Mouse (Mus musculus): Measurements from ENCODE around the gene Fras1. TPM values are rescaled to one million over a fixed set of nuclear protein-coding genes. Genes with fewer than 3 reads are reported as not detected.
A peak's percentile ranks its signal among the peaks of the same experiment; 100 is the strongest.

The Fras1 gene
- polyA plus RNA-seq, 1 experiment from 2014 or later = 3.4 TPM

DNA sequence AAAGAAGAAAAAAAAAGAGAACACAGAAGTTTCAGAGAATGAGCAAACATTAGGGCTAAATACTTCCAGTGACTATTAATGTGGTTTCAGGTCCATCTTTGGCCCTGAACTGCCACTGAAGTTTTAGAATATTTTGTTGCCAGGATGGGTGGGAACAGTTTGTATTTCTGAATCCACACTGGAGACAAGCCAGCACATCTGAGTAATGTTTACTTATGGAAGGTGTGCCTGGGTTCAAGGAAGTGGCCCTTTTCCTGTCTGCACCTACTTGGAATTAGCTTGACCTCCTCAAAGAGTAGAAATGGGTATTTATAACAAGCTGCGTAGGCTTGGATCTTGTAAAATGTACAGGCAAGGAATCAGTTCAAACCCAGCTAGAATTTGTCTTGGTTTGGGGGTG, 422.0 kb downstream of the Fras1 start:
- Histone ChIP-seq H3K9ac (ENCODE audit: low read length) (no peak overlapping the region), H3K4me1 (replicated peaks; ENCODE audit: control insufficient read depth, insufficient read depth) (0 out of 2 replicates have a peak, but pooled peaks cover 4% of the 10 kb centered on the region), H3K27ac (replicated peaks) (no peak overlapping the region), H3K4me3 (ENCODE audit: low read depth, low read length) (no peak overlapping the region), H3K4me2 (replicated peaks; ENCODE audit: low read depth) (no peak overlapping the region), H3K36me3 (ENCODE audit: control insufficient read depth, insufficient read depth, low read length) (no peaks in the 10 kb centered on the region), H3K9me3 (ENCODE audit: control insufficient read depth, low read length) (no peaks in the 10 kb centered on the region), H3K27me3 (ENCODE audit: control insufficient read depth, insufficient read depth, low read length) (no peaks in the 10 kb centered on the region)
- TF ChIP-seq CTCF (IDR thresholded peaks at IDR 0.05; ENCODE audit: low read depth) = no peak
- no peak for TF ChIP-seq EP300 (optimal IDR thresholded peaks at IDR 0.05)
- DNase-seq (ENCODE audit: low spot score) (no peak), ATAC-seq (ENCODE audit: low FRiP score, low TSS enrichment) (no peak)
- 60% methylated on average over 1 of the region's 1 CpGs for WGBS

DNA sequence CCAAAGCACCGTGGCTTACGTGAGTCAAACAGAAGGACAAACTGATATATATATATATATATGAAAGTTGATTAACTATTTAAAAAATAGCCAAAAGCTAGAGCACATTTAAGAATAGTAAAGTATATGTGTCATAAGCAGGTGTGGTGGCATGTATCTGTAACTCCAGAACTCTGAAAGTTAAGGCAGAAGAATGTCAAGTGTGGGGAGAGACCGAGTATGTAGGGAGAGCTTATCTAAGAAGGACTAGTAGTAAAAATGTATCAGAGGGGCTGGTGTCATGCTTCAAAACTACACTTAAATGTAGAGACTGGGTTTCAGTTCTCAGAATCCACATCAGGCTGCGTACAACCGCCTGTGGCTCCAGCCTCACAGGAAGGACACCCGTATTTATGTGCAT, 423.7 kb downstream of the Fras1 start:
- no peak overlapping the region for H3K27ac ChIP-seq (replicated peaks)
- no peak overlapping the region for H3K4me2 ChIP-seq (replicated peaks; ENCODE audit: low read depth)
- TF ChIP-seq EP300 (optimal IDR thresholded peaks at IDR 0.05) (no peak), CTCF (IDR thresholded peaks at IDR 0.05; ENCODE audit: low read depth) (no peak)
- no peak overlapping the region for H3K4me3 ChIP-seq (ENCODE audit: low read depth, low read length)
- DNase-seq (ENCODE audit: low spot score) = no peak
- H3K9ac ChIP-seq (ENCODE audit: low read length) = no peak overlapping the region
- H3K36me3 ChIP-seq (ENCODE audit: control insufficient read depth, insufficient read depth, low read length) = no peaks in the 10 kb centered on the region
- H3K9me3 ChIP-seq (ENCODE audit: control insufficient read depth, low read length) = no peaks in the 10 kb centered on the region
- H3K4me1 ChIP-seq (replicated peaks; ENCODE audit: control insufficient read depth, insufficient read depth) = peaks cover 7% of the 10 kb centered on the region; the same call in 1 of the 2 replicates
- no peak for ATAC-seq (ENCODE audit: low FRiP score, low TSS enrichment)
- H3K27me3 ChIP-seq (ENCODE audit: control insufficient read depth, insufficient read depth, low read length) = no peaks in the 10 kb centered on the region
- 87% methylated on average over 6 of the region's 6 CpGs for WGBS

DNA sequence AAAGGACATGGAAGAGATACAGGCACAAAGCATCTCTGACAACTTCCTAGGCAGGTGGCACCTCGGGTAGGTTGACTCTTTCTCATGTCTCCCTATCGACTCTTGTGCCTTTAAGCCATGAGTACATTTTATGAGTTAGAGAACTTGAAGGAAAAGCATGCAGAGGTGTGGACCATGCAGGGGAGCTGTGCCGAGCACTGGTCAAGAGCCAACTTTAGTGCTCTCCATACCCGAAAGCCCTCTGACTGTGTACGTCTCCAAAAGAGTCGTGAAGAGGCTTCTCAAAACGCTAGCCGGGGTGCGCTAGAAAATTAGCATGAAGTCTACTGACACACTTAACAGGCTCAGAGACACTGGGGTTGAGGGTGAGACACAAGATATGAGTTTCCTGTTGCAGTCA, 425.4 kb downstream of the Fras1 start:
- ATAC-seq (ENCODE audit: low FRiP score, low TSS enrichment) (no peak), DNase-seq (ENCODE audit: low spot score) (no peak)
- Histone ChIP-seq H3K4me3 (ENCODE audit: low read depth, low read length) (no peak overlapping the region), H3K9me3 (ENCODE audit: control insufficient read depth, low read length) (no peaks in the 10 kb centered on the region), H3K36me3 (ENCODE audit: control insufficient read depth, insufficient read depth, low read length) (no peaks in the 10 kb centered on the region), H3K27me3 (ENCODE audit: control insufficient read depth, insufficient read depth, low read length) (no peaks in the 10 kb centered on the region), H3K4me1 (replicated peaks; ENCODE audit: control insufficient read depth, insufficient read depth) (peaks cover 7% of the 10 kb centered on the region; the same call in 1 of the 2 replicates), H3K9ac (ENCODE audit: low read length) (no peak overlapping the region), H3K27ac (replicated peaks) (no peak overlapping the region), H3K4me2 (replicated peaks; ENCODE audit: low read depth) (no peak overlapping the region)
- WGBS = 94% methylated on average over 9 of the region's 9 CpGs
- no peak for TF ChIP-seq CTCF (IDR thresholded peaks at IDR 0.05; ENCODE audit: low read depth)
- TF ChIP-seq EP300 (optimal IDR thresholded peaks at IDR 0.05) = no peak

DNA sequence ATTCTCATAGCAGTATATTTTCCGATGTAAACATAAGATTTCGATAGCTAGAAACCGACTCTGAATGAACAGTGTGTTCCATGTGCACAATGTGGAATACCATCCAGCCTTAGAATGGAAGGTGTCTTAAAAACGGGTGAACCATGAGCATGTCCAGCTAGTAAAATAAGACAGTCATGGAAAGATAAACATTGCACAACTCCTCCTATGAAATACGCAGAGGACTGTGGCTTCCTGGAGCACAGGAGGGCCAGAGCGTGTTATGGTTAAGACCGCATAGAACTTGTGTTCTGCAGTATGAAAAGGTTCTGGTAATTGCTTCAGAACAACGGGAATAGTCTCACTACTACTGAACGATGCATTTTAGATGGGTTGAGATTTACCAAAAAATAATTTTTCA, 426.2 kb downstream of the Fras1 start:
- Histone ChIP-seq H3K27ac (replicated peaks) (no peak overlapping the region), H3K36me3 (ENCODE audit: control insufficient read depth, insufficient read depth, low read length) (no peaks in the 10 kb centered on the region), H3K27me3 (ENCODE audit: control insufficient read depth, insufficient read depth, low read length) (no peaks in the 10 kb centered on the region), H3K9me3 (ENCODE audit: control insufficient read depth, low read length) (no peaks in the 10 kb centered on the region), H3K4me3 (ENCODE audit: low read depth, low read length) (no peak overlapping the region), H3K9ac (ENCODE audit: low read length) (no peak overlapping the region), H3K4me2 (replicated peaks; ENCODE audit: low read depth) (no peak overlapping the region), H3K4me1 (replicated peaks; ENCODE audit: control insufficient read depth, insufficient read depth) (peaks cover 7% of the 10 kb centered on the region; the same call in 1 of the 2 replicates)
- ATAC-seq (ENCODE audit: low FRiP score, low TSS enrichment) (peak; percentile 66), DNase-seq (ENCODE audit: low spot score) (no peak)
- WGBS = 71% methylated on average over 9 of the region's 9 CpGs
- no peak for TF ChIP-seq EP300 (optimal IDR thresholded peaks at IDR 0.05)
- TF ChIP-seq CTCF (IDR thresholded peaks at IDR 0.05; ENCODE audit: low read depth) = no peak

DNA sequence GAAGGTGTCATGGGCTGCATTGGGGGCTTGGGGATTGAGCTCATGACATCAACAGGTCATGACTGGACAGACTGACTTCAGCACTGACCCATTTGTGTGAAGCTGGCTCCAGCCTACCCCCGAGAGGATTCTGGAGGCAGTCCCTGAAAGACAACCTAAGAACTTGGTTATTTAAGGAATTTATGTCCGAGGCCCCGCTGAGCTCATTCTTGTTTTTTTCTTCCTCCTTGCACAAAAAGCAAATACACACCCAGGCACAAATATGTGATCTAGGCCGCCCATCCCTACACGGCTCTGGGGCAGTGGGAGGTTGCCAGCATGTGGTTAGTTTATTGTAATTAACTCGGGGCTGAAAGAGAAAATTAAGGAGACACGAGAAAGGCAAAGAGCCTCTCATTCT, 428.4 kb downstream of the Fras1 start:
- DNase-seq (ENCODE audit: low spot score) (peak; percentile 35), ATAC-seq (ENCODE audit: low FRiP score, low TSS enrichment) (peak; percentile 57)
- Histone ChIP-seq H3K9ac (ENCODE audit: low read length) (no peak overlapping the region), H3K27me3 (ENCODE audit: control insufficient read depth, insufficient read depth, low read length) (no peaks in the 10 kb centered on the region), H3K27ac (replicated peaks) (peak overlapping the region; percentile 40; the same call in 1 of the 2 replicates), H3K36me3 (ENCODE audit: control insufficient read depth, insufficient read depth, low read length) (no peaks in the 10 kb centered on the region), H3K4me3 (ENCODE audit: low read depth, low read length) (no peak overlapping the region), H3K4me1 (replicated peaks; ENCODE audit: control insufficient read depth, insufficient read depth) (peaks cover 3% of the 10 kb centered on the region; the same call in 1 of the 2 replicates), H3K4me2 (replicated peaks; ENCODE audit: low read depth) (no peak overlapping the region), H3K9me3 (ENCODE audit: control insufficient read depth, low read length) (no peaks in the 10 kb centered on the region)
- no peak for TF ChIP-seq EP300 (optimal IDR thresholded peaks at IDR 0.05)
- TF ChIP-seq CTCF (IDR thresholded peaks at IDR 0.05; ENCODE audit: low read depth) = no peak
- 15% methylated on average over 7 of the region's 7 CpGs for WGBS

DNA sequence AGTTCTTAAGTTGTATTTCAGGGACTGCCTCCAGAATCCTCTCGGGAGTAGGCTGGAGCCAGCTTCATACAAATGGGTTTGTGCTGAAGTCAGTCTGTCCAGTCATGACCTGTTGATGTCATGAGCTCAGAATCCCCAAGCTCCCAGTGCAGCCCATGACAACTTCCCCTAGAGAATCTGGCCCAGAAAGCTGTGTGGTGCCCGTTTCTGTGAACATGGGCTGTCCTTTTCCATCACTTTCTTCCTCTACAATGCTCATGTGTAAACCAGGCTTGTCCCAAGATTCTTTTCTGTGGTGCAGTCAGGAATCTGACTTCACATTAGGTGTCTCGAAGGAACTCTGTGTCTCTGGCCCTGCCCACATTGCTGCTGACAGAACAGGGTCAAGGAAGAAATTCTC, 429.3 kb downstream of the Fras1 start:
- H3K27me3 ChIP-seq (ENCODE audit: control insufficient read depth, insufficient read depth, low read length) = no peaks in the 10 kb centered on the region
- ATAC-seq (ENCODE audit: low FRiP score, low TSS enrichment) = no peak
- TF ChIP-seq CTCF (IDR thresholded peaks at IDR 0.05; ENCODE audit: low read depth) (no peak), EP300 (optimal IDR thresholded peaks at IDR 0.05) (no peak)
- no peaks in the 10 kb centered on the region for H3K36me3 ChIP-seq (ENCODE audit: control insufficient read depth, insufficient read depth, low read length)
- H3K4me1 ChIP-seq (replicated peaks; ENCODE audit: control insufficient read depth, insufficient read depth) = peaks cover 3% of the 10 kb centered on the region; the same call in 1 of the 2 replicates
- 0 out of 2 replicates have a peak overlapping the region, but pooled peaks have one; percentile 30 for H3K27ac ChIP-seq (replicated peaks)
- no peak overlapping the region for H3K4me3 ChIP-seq (ENCODE audit: low read depth, low read length)
- no peak overlapping the region for H3K9ac ChIP-seq (ENCODE audit: low read length)
- 12% methylated on average over 3 of the region's 3 CpGs for WGBS
- no peak for DNase-seq (ENCODE audit: low spot score)
- H3K4me2 ChIP-seq (replicated peaks; ENCODE audit: low read depth) = no peak overlapping the region
- H3K9me3 ChIP-seq (ENCODE audit: control insufficient read depth, low read length) = no peaks in the 10 kb centered on the region

Measured in stomach, postnatal 0 days (tissue).